Comparison of ENCODE assay signal across 8 mouse cellular contexts in the genomic region with DNA sequence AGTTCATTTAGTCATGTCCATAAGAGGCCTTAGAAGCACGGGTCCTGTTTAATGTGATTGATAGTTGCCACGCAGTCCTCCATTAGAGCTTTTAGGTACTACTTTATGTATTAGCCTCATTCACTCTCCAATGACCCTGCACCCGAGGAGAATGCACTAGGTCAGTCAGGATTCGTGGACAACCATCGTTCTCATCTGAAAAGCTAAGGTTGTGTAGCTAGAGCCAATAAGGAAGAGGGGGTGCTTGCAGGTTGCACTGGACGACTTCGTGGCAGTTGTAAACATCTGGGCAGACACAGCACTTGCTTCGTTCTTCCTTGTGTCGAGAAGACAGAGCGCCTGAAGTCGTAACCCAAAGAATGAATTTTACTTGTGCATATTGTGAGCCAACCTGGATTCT. TPM values are rescaled to one million over a fixed set of nuclear protein-coding genes. Genes with fewer than 3 reads are reported as not detected.
DNase-seq lines count a peak whose midpoint lies in the region; ATAC-seq and TF ChIP-seq lines count a peak whose summit lies in the region.

No protein-coding gene starts in this region.

- peak overlapping the region; percentile 77 for H3K9ac ChIP-seq in forebrain, embryonic 16.5 days (replicated peaks; ENCODE audit: low read depth, low read length)
- peak overlapping the region; percentile 96 for H3K9ac ChIP-seq in liver, embryonic 11.5 days (ENCODE audit: low read depth, low read length)

- H3K27ac ChIP-seq in kidney, adult 2 months (ENCODE audit: insufficient read depth, low read depth, low read length), result peak overlapping the region; percentile 71
- peak overlapping the region; percentile 89 for H3K27ac ChIP-seq in forebrain, embryonic 16.5 days (ENCODE audit: low read length)
- H3K27ac ChIP-seq in liver, embryonic 11.5 days (ENCODE audit: low read depth, low read length), result peak overlapping the region; percentile 72
- peak overlapping the region; percentile 78 for H3K27ac ChIP-seq in olfactory bulb, adult 2 months (ENCODE audit: insufficient read depth, low read depth, low read length)

- peak overlapping the region; percentile 78 for H3K4me3 ChIP-seq in kidney, adult 2 months (ENCODE audit: insufficient read depth, low read depth, low read length)
- peak overlapping the region; percentile 98 for H3K4me3 ChIP-seq in forebrain, embryonic 16.5 days (replicated peaks; ENCODE audit: low read length)
- peak overlapping the region; percentile 100 for H3K4me3 ChIP-seq in liver, embryonic 11.5 days (ENCODE audit: low read depth, low read length)
- H3K4me3 ChIP-seq in olfactory bulb, adult 2 months (ENCODE audit: insufficient read depth, low read depth, low read length), result peak overlapping the region; percentile 76

- no peak for ATAC-seq in forebrain, embryonic 16.5 days
- ATAC-seq in liver, embryonic 11.5 days (replicated peaks; ENCODE audit: low FRiP score), result no peak

- H3K4me2 ChIP-seq in forebrain, embryonic 16.5 days (ENCODE audit: low read length), result peak overlapping the region; percentile 98
- peak overlapping the region; percentile 90 for H3K4me2 ChIP-seq in liver, embryonic 11.5 days

- TF ChIP-seq CTCF in kidney, adult 2 months (conservative IDR thresholded peaks at IDR 0.05; ENCODE audit: insufficient read depth, insufficient read length, low read depth, low read length), result no peak
- no peak for TF ChIP-seq CTCF in olfactory bulb, adult 2 months (IDR thresholded peaks at IDR 0.05; ENCODE audit: insufficient read depth, low read depth, low read length)

- no peaks in the 10 kb centered on the region for H3K36me3 ChIP-seq in kidney, adult 2 months (ENCODE audit: control insufficient read depth, insufficient read depth, low read length)
- H3K36me3 ChIP-seq in forebrain, embryonic 16.5 days (ENCODE audit: control insufficient read depth, insufficient read depth), result no peaks in the 10 kb centered on the region
- peaks cover 1% of the 10 kb centered on the region; the same call in 1 of the 2 replicates for H3K36me3 ChIP-seq in liver, embryonic 11.5 days (ENCODE audit: control insufficient read depth, insufficient read depth, low read length)

- no peaks in the 10 kb centered on the region for H3K9me3 ChIP-seq in forebrain, embryonic 16.5 days (ENCODE audit: control insufficient read depth, low read length)
- H3K9me3 ChIP-seq in liver, embryonic 11.5 days (ENCODE audit: control insufficient read depth, low read length), result no peaks in the 10 kb centered on the region

- 1% methylated on average over 11 of the region's 11 CpGs for WGBS in kidney, adult 2 months
- WGBS in forebrain, embryonic 16.5 days, result 1% methylated on average over 11 of the region's 11 CpGs
- 3% methylated on average over 11 of the region's 11 CpGs for WGBS in liver, embryonic 11.5 days
- under 1% methylated on average over 11 of the region's 11 CpGs for WGBS in olfactory bulb, adult 2 months

- DNase-seq in kidney, adult 2 months, result no peak
- no peak for DNase-seq in kidney, postnatal 14 days
- DNase-seq in ZHBTc4 (ENCODE audit: low read depth, low spot score), result peak; percentile 41
- peak; percentile 57 for DNase-seq in liver, embryonic 11.5 days (ENCODE audit: low spot score)
- DNase-seq in cerebellum, adult 8-10 months, result no peak
- DNase-seq in layer of hippocampus, postnatal 25 days (ENCODE audit: extremely low spot score in 1 of 2, low spot score in 1 of 2), result no peak

- H3K4me1 ChIP-seq in kidney, adult 2 months (ENCODE audit: control insufficient read depth, insufficient read depth, low read length), result no peaks in the 10 kb centered on the region; the same call in 1 of the 2 replicates
- peaks cover 39% of the 10 kb centered on the region for H3K4me1 ChIP-seq in forebrain, embryonic 16.5 days (replicated peaks; ENCODE audit: control insufficient read depth, insufficient read depth, low read length)
- H3K4me1 ChIP-seq in liver, embryonic 11.5 days (replicated peaks; ENCODE audit: control insufficient read depth, insufficient read depth, low read length), result peaks cover 39% of the 10 kb centered on the region
- peaks cover 16% of the 10 kb centered on the region for H3K4me1 ChIP-seq in olfactory bulb, adult 2 months (ENCODE audit: control insufficient read depth, insufficient read depth, low read length)

- no peaks in the 10 kb centered on the region for H3K27me3 ChIP-seq in kidney, adult 2 months (replicated peaks; ENCODE audit: control insufficient read depth, insufficient read depth, low read length)
- H3K27me3 ChIP-seq in forebrain, embryonic 16.5 days (replicated peaks; ENCODE audit: control insufficient read depth, insufficient read depth, low read length), result no peaks in the 10 kb centered on the region
- H3K27me3 ChIP-seq in liver, embryonic 11.5 days (replicated peaks; ENCODE audit: control insufficient read depth, insufficient read depth, low read length), result no peaks in the 10 kb centered on the region

- no peak for TF ChIP-seq POLR2A in kidney, adult 2 months (IDR thresholded peaks at IDR 0.05; ENCODE audit: low read depth, low read length)
- TF ChIP-seq POLR2A in olfactory bulb, adult 2 months (IDR thresholded peaks at IDR 0.05; ENCODE audit: insufficient read depth, low read depth, low read length), result no peak

RNA-seq across cellular contexts. Expression of gene Ankrd13a, which starts 0.7 kb away (rescaled TPM):
- 47.7 and 51.6 TPM in 2 replicates for polyA plus RNA-seq in kidney, adult 2 months (2012; rRNA removed)
- polyA plus RNA-seq in forebrain, embryonic 16.5 days (2015; fragmentation: Nextera tagmentation; extraction: Ambion mirVana), result 29.4 and 30.1 TPM in 2 replicates
- polyA plus RNA-seq in liver, embryonic 11.5 days (2014; fragmentation: Nextera tagmentation; extraction: Ambion mirVana), result 81.2 and 96.5 TPM in 2 replicates
- polyA plus RNA-seq in olfactory bulb, adult 2 months (2012; ENCODE audit: insufficient read depth, insufficient read length, low replicate concordance, missing spikeins), result not detected in 2 replicates
- 10 to 100 TPM; 41.1 to 43.1 TPM for total RNA-seq in layer of hippocampus, postnatal 25 days (2021)

RNA-seq across cellular contexts. Expression of gene Git2, which starts 1.5 kb away (rescaled TPM):
- polyA plus RNA-seq in kidney, adult 2 months (2012; rRNA removed), result 30.5 and 32.3 TPM in 2 replicates
- polyA plus RNA-seq in forebrain, embryonic 16.5 days (2015; fragmentation: Nextera tagmentation; extraction: Ambion mirVana), result 53.9 and 58.5 TPM in 2 replicates
- 37.5 and 46.1 TPM in 2 replicates for polyA plus RNA-seq in liver, embryonic 11.5 days (2014; fragmentation: Nextera tagmentation; extraction: Ambion mirVana)
- polyA plus RNA-seq in olfactory bulb, adult 2 months (2012; ENCODE audit: insufficient read depth, insufficient read length, low replicate concordance, missing spikeins), result not detected in 2 replicates
- total RNA-seq in layer of hippocampus, postnatal 25 days (2021), result 10 to 100 TPM; 35.9 to 47.2 TPM

RNA-seq across cellular contexts. Expression of gene 1500011B03Rik, which starts 49.5 kb away (rescaled TPM):
- polyA plus RNA-seq in kidney, adult 2 months (2012; rRNA removed), result 30.2 and 34.7 TPM in 2 replicates
- 220 and 250 TPM in 2 replicates for polyA plus RNA-seq in forebrain, embryonic 16.5 days (2015; fragmentation: Nextera tagmentation; extraction: Ambion mirVana)
- polyA plus RNA-seq in liver, embryonic 11.5 days (2014; fragmentation: Nextera tagmentation; extraction: Ambion mirVana), result 70.3 and 75.6 TPM in 2 replicates
- polyA plus RNA-seq in olfactory bulb, adult 2 months (2012; ENCODE audit: insufficient read depth, insufficient read length, low replicate concordance, missing spikeins), result not detected in 2 replicates
- total RNA-seq in layer of hippocampus, postnatal 25 days (2021), result 100 to 1,000 TPM; 162 to 172 TPM

Comparison
In these comparisons a context has a peak if more than half of its experiments do, and no peak if none do; other contexts are left out.
1. DNase-seq: peak in ZHBTc4 (single experiment) and liver, embryonic 11.5 days (single experiment); none in kidney, adult 2 months (single experiment), kidney, postnatal 14 days (single experiment), cerebellum, adult 8-10 months (single experiment) and layer of hippocampus, postnatal 25 days (0 of 2).
2. RNA of gene 1500011B03Rik, which starts 49.5 kb away (polyA plus RNA-seq): 220 to 250 TPM in forebrain, embryonic 16.5 days, 70.3 to 75.6 TPM in liver, embryonic 11.5 days and 30.2 to 34.7 TPM in kidney, adult 2 months; not detected in olfactory bulb, adult 2 months; every median in the first group is over 10 times any median in the second.
3. Peak in every context shown above with its lines, with median percentiles within 50 percentile points of each other: H3K27ac ChIP-seq and H3K4me3 ChIP-seq.